Mouse (Mus musculus) hindbrain, embryonic 11.5 days (tissue): ENCODE data around the gene Mrvi1. TPM values are rescaled to one million over a fixed set of nuclear protein-coding genes. Genes with fewer than 3 reads are reported as not detected.

Source experiments
- ATAC-seq: fragments of 200-750 bp; cut with Nextera tagmentation; 2 replicates; pipeline ENCODE4 v1.8.0; 2017; ENCODE audit warnings: mild to moderate bottlenecking, moderate TSS enrichment, moderate library complexity; ENCODE audit not compliant: low FRiP score
- DNase-seq: peaks from one replicate; pipeline ENCODE4 v3.0.0-alpha.2; 2015; ENCODE audit warnings: low spot score
- H3K27ac ChIP-seq: fragments of 300-500 bp; sonication (generic); 2 replicates; pipeline ENCODE4 v1.5.1; 2014; ENCODE audit warnings: mild to moderate bottlenecking, low read depth, low read length
- H3K27me3 ChIP-seq: fragments of 300-500 bp; sonication (generic); 2 replicates; pipeline ENCODE4 v1.6.1; 2014; ENCODE audit warnings: mild to moderate bottlenecking, low read length, moderate library complexity, mixed read lengths; ENCODE audit not compliant: control insufficient read depth, insufficient read depth
- H3K36me3 ChIP-seq: fragments of 300-500 bp; sonication (generic); 2 replicates; pipeline ENCODE4 v1.6.1; 2014; ENCODE audit warnings: mild to moderate bottlenecking, low read length, moderate library complexity, mixed read lengths; ENCODE audit not compliant: control insufficient read depth, insufficient read depth
- H3K4me1 ChIP-seq: fragments of 300-500 bp; sonication (generic); replicated peaks from 2 replicates; pipeline ENCODE4 v1.6.1; 2014; ENCODE audit warnings: low read length, mixed read lengths; ENCODE audit not compliant: control insufficient read depth, insufficient read depth
- H3K4me2 ChIP-seq: fragments of 300-500 bp; sonication (generic); replicated peaks from 2 replicates; pipeline ENCODE4 v1.6.1; 2014; ENCODE audit warnings: mild to moderate bottlenecking, low read depth, low read length
- H3K4me3 ChIP-seq: fragments of 300-500 bp; sonication (generic); 2 replicates; pipeline ENCODE4 v1.5.1; 2014; ENCODE audit warnings: low read depth, low read length
- H3K9ac ChIP-seq: fragments of 300-500 bp; sonication (generic); 2 replicates; pipeline ENCODE4 v1.6.1; 2014; ENCODE audit warnings: low read depth, low read length
- H3K9me3 ChIP-seq: fragments of 300-500 bp; sonication (generic); 2 replicates; pipeline ENCODE4 v1.6.1; 2016; ENCODE audit warnings: low read length; ENCODE audit not compliant: control insufficient read depth
- WGBS: fragments of 180-500 bp; shearing (Covaris S2); extraction: QIAGEN DNeasy Blood & Tissue Kit; methylation state at CpG from one replicate; pipeline ENCODE4 v1.1.7; 2014; 5-methylcytosine and 5-hydroxymethylcytosine counted together
- polyA plus RNA-seq: library from polyadenylated mRNA; unstranded; fragments of >200 nt; fragmentation: Nextera tagmentation; extraction: Ambion mirVana; gene quantifications from 2 replicates; pipeline ENCODE4 v1.2.1, GENCODE M21; 2014

Mrvi1 gene
- polyA plus RNA-seq, 1 experiment from 2014 or later, result 1.4 TPM

GRCm38 (mm10) chr7:110985581-110986265 lies 3.5 kb upstream of the Mrvi1 start:
- Histone ChIP-seq H3K4me1 (no peaks in the 10 kb centered on the region), H3K27ac (no peak overlapping the region), H3K4me2 (no peak overlapping the region), H3K4me3 (no peak overlapping the region), H3K36me3 (no peaks in the 10 kb centered on the region), H3K27me3 (no peaks in the 10 kb centered on the region), H3K9ac (no peak overlapping the region), H3K9me3 (no peaks in the 10 kb centered on the region)
- no peak for DNase-seq
- 67% methylated on average over 7 of the region's 7 CpGs for WGBS
- ATAC-seq, result no peak

- H3K36me3 ChIP-seq, result no peaks in the 10 kb centered on the region
- no peaks in the 10 kb centered on the region for H3K4me1 ChIP-seq
- no peak for DNase-seq
- no peak overlapping the region for H3K27ac ChIP-seq
- WGBS, result 69% methylated on average over 5 of the region's 5 CpGs
- H3K27me3 ChIP-seq, result no peaks in the 10 kb centered on the region
- H3K9ac ChIP-seq, result no peak overlapping the region
- no peak overlapping the region for H3K4me3 ChIP-seq
- no peak for ATAC-seq
- no peaks in the 10 kb centered on the region for H3K9me3 ChIP-seq
- no peak overlapping the region for H3K4me2 ChIP-seq
These were observed 1.4 kb upstream of the Mrvi1 start for GRCm38 (mm10) chr7:110983621-110984020.

- Histone ChIP-seq H3K36me3 (no peaks in the 10 kb centered on the region), H3K4me2 (no peak overlapping the region), H3K27me3 (no peaks in the 10 kb centered on the region), H3K4me1 (no peaks in the 10 kb centered on the region), H3K27ac (no peak overlapping the region), H3K9ac (no peak overlapping the region), H3K9me3 (no peaks in the 10 kb centered on the region), H3K4me3 (no peak overlapping the region)
- DNase-seq, result peak; percentile 22
- ATAC-seq, result no peak
- 62% methylated on average over 4 of the region's 4 CpGs for WGBS
These were observed 503 bp upstream of the Mrvi1 start for GRCm38 (mm10) chr7:110982764-110983163.

DNA sequence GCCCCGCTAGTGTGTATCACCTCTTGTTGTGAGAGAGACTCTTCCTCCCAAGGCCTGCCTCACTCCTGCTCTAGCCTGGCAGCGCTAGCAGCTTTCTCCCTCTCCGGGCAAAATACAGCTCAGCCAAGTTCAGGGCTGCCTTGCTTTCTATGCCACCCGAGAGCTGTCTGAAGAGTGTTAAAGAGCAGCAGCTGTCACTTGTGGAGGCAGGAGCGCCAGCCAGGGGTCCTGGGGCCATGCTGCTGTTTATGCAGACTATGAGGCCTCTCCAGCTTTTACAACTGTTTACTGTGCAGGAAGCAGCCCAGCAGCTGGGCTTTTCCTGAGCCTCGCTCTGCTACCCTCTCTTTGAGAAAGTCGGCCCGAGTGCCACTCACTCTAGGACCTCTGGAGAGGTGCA lies 1.2 kb downstream of the Mrvi1 start:
- Histone ChIP-seq H3K4me3 (no peak overlapping the region), H3K36me3 (no peaks in the 10 kb centered on the region), H3K9ac (no peak overlapping the region), H3K4me2 (no peak overlapping the region), H3K4me1 (no peaks in the 10 kb centered on the region), H3K27me3 (no peaks in the 10 kb centered on the region), H3K9me3 (no peaks in the 10 kb centered on the region), H3K27ac (no peak overlapping the region)
- DNase-seq, result no peak
- no peak for ATAC-seq
- 71% methylated on average over 8 of the region's 8 CpGs for WGBS

DNA sequence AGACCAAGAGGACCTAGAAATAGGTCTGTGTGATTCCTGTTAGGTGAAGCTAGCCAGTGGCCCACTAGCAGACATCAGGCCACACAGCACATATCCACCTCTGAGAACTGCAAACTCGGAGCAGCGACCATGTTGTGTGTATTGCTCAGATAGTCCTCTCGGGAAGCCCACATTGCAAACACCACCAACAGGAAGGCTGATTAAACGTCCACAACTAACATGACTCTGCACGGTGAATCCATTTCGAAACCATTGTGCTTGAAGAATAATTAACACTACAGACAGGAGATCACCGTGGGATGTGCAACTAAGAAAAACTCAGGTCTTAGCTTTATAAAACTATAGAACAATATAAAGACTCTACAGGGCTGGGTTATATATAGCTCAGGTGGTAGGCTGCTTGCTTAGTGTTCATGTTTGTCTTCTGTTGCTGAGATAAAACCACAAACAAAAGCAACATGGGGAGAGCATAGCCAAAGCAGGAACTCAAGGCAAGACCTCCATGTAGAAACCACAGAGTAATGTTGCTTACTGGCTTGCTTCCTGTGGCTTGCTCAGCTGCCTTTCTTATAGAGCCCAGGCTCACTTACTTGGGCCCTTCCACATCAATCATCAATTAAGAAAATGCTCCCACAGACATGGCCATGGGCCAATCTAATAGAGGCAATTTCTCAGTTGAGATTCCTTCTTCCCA lies 4.4 kb downstream of the Mrvi1 start:
- Histone ChIP-seq H3K4me1 (no peaks in the 10 kb centered on the region), H3K36me3 (no peaks in the 10 kb centered on the region), H3K4me2 (no peak overlapping the region), H3K27ac (no peak overlapping the region), H3K9me3 (no peaks in the 10 kb centered on the region), H3K27me3 (no peaks in the 10 kb centered on the region), H3K9ac (no peak overlapping the region), H3K4me3 (no peak overlapping the region)
- 86% methylated on average over 7 of the region's 7 CpGs for WGBS
- ATAC-seq (no peak), DNase-seq (no peak)

DNA sequence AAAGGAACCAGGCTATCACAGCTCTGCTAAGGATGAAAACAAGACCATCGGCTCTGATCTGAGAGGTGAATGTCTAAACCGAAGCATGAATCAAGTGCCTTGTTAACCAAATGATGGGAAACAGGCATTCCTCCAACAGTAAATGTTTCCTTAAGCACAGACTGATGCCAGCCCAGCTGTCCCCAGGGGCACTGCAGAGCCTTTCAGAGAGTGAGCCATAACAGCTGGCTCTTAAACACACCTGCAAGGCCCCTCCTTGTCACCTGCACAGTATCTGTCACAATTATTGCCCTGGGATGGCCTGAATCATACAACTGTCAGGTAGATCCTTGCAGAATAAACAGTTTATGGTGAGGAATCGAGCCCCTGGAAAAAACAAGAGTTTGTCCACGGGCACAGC lies 8.8 kb downstream of the Mrvi1 start:
- no peaks in the 10 kb centered on the region for H3K27me3 ChIP-seq
- 75% methylated on average over 4 of the region's 4 CpGs for WGBS
- H3K9me3 ChIP-seq, result no peaks in the 10 kb centered on the region
- no peak overlapping the region for H3K4me2 ChIP-seq
- ATAC-seq, result no peak
- no peaks in the 10 kb centered on the region for H3K36me3 ChIP-seq
- no peak overlapping the region for H3K9ac ChIP-seq
- H3K4me3 ChIP-seq, result no peak overlapping the region
- no peaks in the 10 kb centered on the region for H3K4me1 ChIP-seq
- DNase-seq, result no peak
- no peak overlapping the region for H3K27ac ChIP-seq

DNA sequence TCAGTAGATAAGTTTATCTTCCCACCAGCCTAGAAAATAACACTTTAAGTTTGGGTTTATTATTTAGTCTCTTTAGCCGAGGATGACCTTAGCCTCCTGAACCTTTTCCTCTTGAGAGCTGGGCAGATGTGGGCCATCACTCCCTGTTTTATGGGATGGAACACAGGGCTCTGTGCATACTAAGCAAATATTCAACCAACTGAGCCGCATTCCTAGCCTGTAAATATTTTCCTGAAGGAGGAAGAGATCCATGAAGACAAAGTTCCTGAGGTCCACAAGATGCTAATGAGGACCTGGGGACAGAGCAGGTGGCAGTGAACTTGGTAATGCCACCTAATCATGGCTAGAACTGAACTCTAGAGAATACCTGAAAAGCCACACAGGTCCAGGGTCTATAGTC lies 9.5 kb downstream of the Mrvi1 start:
- Histone ChIP-seq H3K9me3 (no peaks in the 10 kb centered on the region), H3K4me1 (no peaks in the 10 kb centered on the region), H3K4me3 (no peak overlapping the region), H3K4me2 (no peak overlapping the region), H3K27me3 (no peaks in the 10 kb centered on the region), H3K9ac (no peak overlapping the region), H3K27ac (no peak overlapping the region), H3K36me3 (no peaks in the 10 kb centered on the region)
- no peak for ATAC-seq
- WGBS, result 87% methylated on average over 2 of the region's 2 CpGs
- DNase-seq, result no peak

DNA sequence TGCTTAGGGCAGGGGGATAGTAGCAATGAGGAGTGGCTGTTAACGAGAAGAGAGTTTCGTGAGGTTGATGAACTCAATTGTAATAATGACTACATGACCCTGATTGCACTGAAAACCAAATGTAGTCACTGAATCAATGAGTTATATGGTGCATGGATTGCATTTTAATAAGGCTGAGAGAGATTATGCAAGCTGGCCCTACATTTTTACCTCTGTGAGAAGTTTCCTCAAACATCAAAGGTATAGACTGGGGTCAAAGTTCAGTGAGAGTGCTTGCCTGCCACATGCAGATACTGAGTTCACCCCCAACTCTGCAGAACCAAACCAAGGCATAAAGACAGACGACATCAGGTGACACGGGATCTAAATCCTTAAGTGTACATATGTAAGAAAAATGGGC lies 14.9 kb downstream of the Mrvi1 start:
- Histone ChIP-seq H3K4me2 (no peak overlapping the region), H3K27ac (no peak overlapping the region), H3K9ac (no peak overlapping the region), H3K27me3 (no peaks in the 10 kb centered on the region), H3K4me3 (no peak overlapping the region), H3K4me1 (no peaks in the 10 kb centered on the region), H3K9me3 (no peaks in the 10 kb centered on the region), H3K36me3 (no peaks in the 10 kb centered on the region)
- ATAC-seq (no peak), DNase-seq (no peak)
- WGBS, result 89% methylated on average over 4 of the region's 4 CpGs

DNA sequence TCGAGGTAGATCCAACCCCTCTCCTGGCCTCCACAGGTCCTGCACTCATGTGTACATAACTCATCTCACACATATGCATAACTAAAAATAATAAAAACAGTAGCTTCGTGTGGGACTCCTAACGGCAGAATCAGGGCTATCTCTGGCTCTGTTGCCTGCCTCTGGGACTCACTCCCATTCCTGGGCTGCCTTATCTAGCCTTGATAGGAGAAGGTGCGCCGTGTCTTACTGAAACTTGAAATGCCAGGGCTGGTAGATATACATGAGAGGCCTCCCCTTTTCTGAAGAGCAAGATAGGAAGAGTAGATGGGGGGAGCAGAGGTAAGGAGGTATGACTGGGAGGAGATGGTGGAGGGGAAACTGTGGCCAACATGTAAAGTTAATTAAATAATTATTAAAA lies 15.4 kb downstream of the Mrvi1 start:
- H3K4me3 ChIP-seq, result no peak overlapping the region
- H3K4me2 ChIP-seq, result no peak overlapping the region
- no peak overlapping the region for H3K9ac ChIP-seq
- ATAC-seq (no peak), DNase-seq (no peak)
- no peaks in the 10 kb centered on the region for H3K36me3 ChIP-seq
- H3K4me1 ChIP-seq, result no peaks in the 10 kb centered on the region
- H3K9me3 ChIP-seq, result no peaks in the 10 kb centered on the region
- no peaks in the 10 kb centered on the region for H3K27me3 ChIP-seq
- WGBS, result 94% methylated on average over 5 of the region's 5 CpGs
- no peak overlapping the region for H3K27ac ChIP-seq
